Comparison of ENCODE assay signal across 18 mouse cellular contexts in the genomic region with DNA sequence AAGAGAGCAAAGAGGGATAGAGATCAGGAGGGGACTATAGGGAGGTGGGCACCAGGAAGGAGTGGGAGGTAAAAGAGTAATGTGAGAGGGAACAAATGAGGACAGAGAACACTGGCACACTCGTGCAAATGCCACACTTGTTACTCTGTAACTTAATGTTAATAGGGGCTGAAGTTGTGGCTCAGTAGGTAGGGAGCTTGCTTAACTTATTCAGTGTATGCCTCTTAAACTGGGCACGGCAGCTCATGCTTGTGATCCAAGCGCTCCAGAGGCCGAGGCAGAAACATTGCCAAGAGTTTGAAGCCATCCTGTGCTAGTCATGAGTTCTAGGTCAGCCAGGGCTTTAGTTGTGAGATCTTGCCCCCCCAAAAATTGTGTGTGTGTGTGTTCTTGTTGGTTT. TPM values are rescaled to one million over a fixed set of nuclear protein-coding genes. Genes with fewer than 3 reads are reported as not detected.
DNase-seq lines count a peak whose midpoint lies in the region; ATAC-seq and TF ChIP-seq lines count a peak whose summit lies in the region.
"Had no signal": no experiment of that assay in that cellular context is flagged by ENCODE, and none has a peak within 500 bp of the region (broad histone marks: within the 10 kb centered on the region; RNA-seq: fewer than 3 reads in every experiment).

No protein-coding gene starts in this region.

- H3K4me2 ChIP-seq in kidney, embryonic 15.5 days = no peak overlapping the region
- H3K4me2 ChIP-seq: embryonic facial prominence, embryonic 12.5 days; forebrain, embryonic 15.5 days; heart, embryonic 13.5 days had no signal

- peaks cover 22% of the 10 kb centered on the region for H3K4me1 ChIP-seq in kidney, adult 2 months (ENCODE audit: control insufficient read depth, insufficient read depth, low read length)
- H3K4me1 ChIP-seq in kidney, embryonic 15.5 days = peaks cover 17% of the 10 kb centered on the region

- no peak for ATAC-seq in kidney, embryonic 15.5 days (replicated peaks; ENCODE audit: low FRiP score)
- ATAC-seq: CD4-positive, CD25-positive, alpha-beta regulatory T cell, adult 4 months had no signal

- no peak for TF ChIP-seq POLR2A in kidney, adult 2 months (IDR thresholded peaks at IDR 0.05; ENCODE audit: low read depth, low read length)

- H3K27ac ChIP-seq in kidney, adult 2 months (ENCODE audit: insufficient read depth, low read depth, low read length) = peak overlapping the region; percentile 73; the same call in 1 of the 2 replicates
- no peak overlapping the region for H3K27ac ChIP-seq in kidney, embryonic 15.5 days
- H3K27ac ChIP-seq: embryonic facial prominence, embryonic 12.5 days; heart, embryonic 13.5 days had no signal

- no peak overlapping the region for H3K9ac ChIP-seq in kidney, embryonic 15.5 days
- H3K9ac ChIP-seq: embryonic facial prominence, embryonic 12.5 days; forebrain, embryonic 15.5 days; heart, embryonic 13.5 days had no signal

- H3K27me3 ChIP-seq in kidney, adult 2 months (replicated peaks; ENCODE audit: control insufficient read depth, insufficient read depth, low read length) = no peaks in the 10 kb centered on the region
- no peaks in the 10 kb centered on the region for H3K27me3 ChIP-seq in kidney, embryonic 15.5 days
- H3K27me3 ChIP-seq: embryonic facial prominence, embryonic 12.5 days; forebrain, embryonic 15.5 days had no signal

- DNase-seq in gastrocnemius, postnatal 25 days = peak; percentile 1
- no peak for DNase-seq in gastrocnemius, postnatal 10 days
- peak; percentile 67 for DNase-seq in kidney, adult 2 months
- peak; percentile 9 for DNase-seq in urinary bladder, adult 2 months (ENCODE audit: low spot score)
- no peak for DNase-seq in urinary bladder, postnatal 10 days (ENCODE audit: low spot score)
- DNase-seq in cerebellum, adult 18-20 months = no peak
- DNase-seq: adrenal gland, adult 8-10 months; adrenal gland, postnatal 36 days; B cell, adult 2 months; cerebellum, adult 8-10 months; cerebellum, postnatal 25 days; heart, postnatal 36 days had no signal

- H3K4me3 ChIP-seq in kidney, adult 2 months (ENCODE audit: insufficient read depth, low read depth, low read length) = no peak overlapping the region
- no peak overlapping the region for H3K4me3 ChIP-seq in kidney, embryonic 15.5 days (replicated peaks)
- H3K4me3 ChIP-seq: embryonic facial prominence, embryonic 12.5 days; forebrain, embryonic 15.5 days; heart, embryonic 13.5 days had no signal

- WGBS in kidney, adult 2 months = 32% methylated on average over 4 of the region's 4 CpGs
- WGBS in kidney, embryonic 15.5 days = 67% methylated on average over 4 of the region's 4 CpGs

- no peaks in the 10 kb centered on the region for H3K9me3 ChIP-seq in kidney, embryonic 15.5 days (replicated peaks)
- H3K9me3 ChIP-seq: embryonic facial prominence, embryonic 12.5 days; forebrain, embryonic 15.5 days; G1E; heart, embryonic 13.5 days had no signal

- TF ChIP-seq CTCF in kidney, adult 2 months (conservative IDR thresholded peaks at IDR 0.05; ENCODE audit: insufficient read depth, insufficient read length, low read depth, low read length) = no peak

- H3K36me3 ChIP-seq in kidney, adult 2 months (ENCODE audit: control insufficient read depth, insufficient read depth, low read length) = no peaks in the 10 kb centered on the region
- no peaks in the 10 kb centered on the region for H3K36me3 ChIP-seq in kidney, embryonic 15.5 days
- H3K36me3 ChIP-seq: embryonic facial prominence, embryonic 12.5 days; forebrain, embryonic 15.5 days; G1E; heart, embryonic 13.5 days had no signal

RNA-seq across cellular contexts. Expression of a gene that starts 3.2 kb away (rescaled TPM):
- total RNA-seq in gastrocnemius, postnatal 25 days (2021) = 10 to 100 TPM; 11.6 to 22.6 TPM
- 10 to 100 TPM; 17.4 to 22.2 TPM for total RNA-seq in gastrocnemius, postnatal 10 days (2021)
- 2,179 and 2,584 TPM in 2 replicates for polyA plus RNA-seq in kidney, adult 2 months (2012; rRNA removed)
- polyA plus RNA-seq in kidney, embryonic 15.5 days (2015; fragmentation: Nextera tagmentation; extraction: Ambion mirVana) = 92.9 and 102 TPM in 2 replicates
- 101 and 110 TPM in 2 replicates for polyA plus RNA-seq in urinary bladder, adult 2 months (2012; rRNA removed)

RNA-seq across cellular contexts. Expression of a gene that starts 20.7 kb away (rescaled TPM):
- 10 to 100 TPM; 13.0 to 14.2 TPM for total RNA-seq in gastrocnemius, postnatal 25 days (2021)
- total RNA-seq in gastrocnemius, postnatal 10 days (2021) = 10 to 100 TPM; 15.8 to 19.4 TPM
- 8.1 and 10.6 TPM in 2 replicates for polyA plus RNA-seq in kidney, adult 2 months (2012; rRNA removed)
- 4.6 and 5.1 TPM in 2 replicates for polyA plus RNA-seq in kidney, embryonic 15.5 days (2015; fragmentation: Nextera tagmentation; extraction: Ambion mirVana)
- polyA plus RNA-seq in urinary bladder, adult 2 months (2012; rRNA removed) = 10.4 and 13.0 TPM in 2 replicates
- polyA plus RNA-seq: G1E had no signal

RNA-seq across cellular contexts. Expression of a gene that starts 28.6 kb away (rescaled TPM):
- 10 to 100 TPM; 24.3 to 31.2 TPM for total RNA-seq in gastrocnemius, postnatal 25 days (2021)
- total RNA-seq in gastrocnemius, postnatal 10 days (2021) = 10 to 100 TPM; 42.0 to 44.9 TPM
- 33.3 and 33.8 TPM in 2 replicates for polyA plus RNA-seq in kidney, adult 2 months (2012; rRNA removed)
- polyA plus RNA-seq in kidney, embryonic 15.5 days (2015; fragmentation: Nextera tagmentation; extraction: Ambion mirVana) = 95.1 and 95.5 TPM in 2 replicates
- 42.4 and 43.1 TPM in 2 replicates for polyA plus RNA-seq in urinary bladder, adult 2 months (2012; rRNA removed)

RNA-seq across cellular contexts. Expression of a gene that starts 40.1 kb away (rescaled TPM):
- total RNA-seq in gastrocnemius, postnatal 25 days (2021) = 1 to 10 TPM; 5.1 to 8.4 TPM
- total RNA-seq in gastrocnemius, postnatal 10 days (2021) = 1 to 10 TPM; 2.1 to 2.8 TPM
- 7.0 and 7.1 TPM in 2 replicates for polyA plus RNA-seq in kidney, adult 2 months (2012; rRNA removed)
- 13.0 and 13.4 TPM in 2 replicates for polyA plus RNA-seq in kidney, embryonic 15.5 days (2015; fragmentation: Nextera tagmentation; extraction: Ambion mirVana)
- 2.5 and 3.0 TPM in 2 replicates for polyA plus RNA-seq in urinary bladder, adult 2 months (2012; rRNA removed)
- polyA plus RNA-seq: G1E had no signal

RNA-seq across cellular contexts. Expression of a gene that starts 40.2 kb away (rescaled TPM):
- under 1 TPM; 0.13 TPM for total RNA-seq in gastrocnemius, postnatal 25 days (2021)
- total RNA-seq in gastrocnemius, postnatal 10 days (2021) = under 1 TPM in 1 of 2 experiments, not detected in 1; 0.23 TPM
- polyA plus RNA-seq in kidney, adult 2 months (2012; rRNA removed) = 0.83 and 1.1 TPM in 2 replicates
- 0.49 and 0.64 TPM in 2 replicates for polyA plus RNA-seq in kidney, embryonic 15.5 days (2015; fragmentation: Nextera tagmentation; extraction: Ambion mirVana)
- 0.25 and 0.34 TPM in 2 replicates for polyA plus RNA-seq in urinary bladder, adult 2 months (2012; rRNA removed)
- polyA plus RNA-seq: CD4-positive, CD25-positive, alpha-beta regulatory T cell, adult 4 months; G1E had no signal

Comparison
In these comparisons a context has a peak if more than half of its experiments do, and no peak if none do; other contexts are left out.
1. DNase-seq: peak in gastrocnemius, postnatal 25 days (single experiment), kidney, adult 2 months (single experiment) and urinary bladder, adult 2 months (single experiment); none in gastrocnemius, postnatal 10 days (single experiment), urinary bladder, postnatal 10 days (single experiment) and cerebellum, adult 18-20 months (0 of 2).
2. RNA of a gene that starts 3.2 kb away (polyA plus RNA-seq): 2,179 to 2,584 TPM in kidney, adult 2 months; 92.9 to 102 TPM in kidney, embryonic 15.5 days and 101 to 110 TPM in urinary bladder, adult 2 months; every median in the first group is over 10 times any median in the second.